Mouse (Mus musculus): ENCODE data around the gene Nlrp6. TPM values are rescaled to one million over a fixed set of nuclear protein-coding genes. Genes with fewer than 3 reads are reported as not detected.
"Not testable (repeated sequence)": the region's sequence is repeated elsewhere in the genome, so short reads cannot be mapped to it uniquely, and the experiment has no call there.

The Nlrp6 gene
- polyA plus RNA-seq, 1 experiment from 2014 or later: 0.72 TPM

- H3K9ac ChIP-seq: no peak overlapping the region
- WGBS: 82% methylated on average over 2 of the region's 2 CpGs
- no peaks in the 10 kb centered on the region for H3K9me3 ChIP-seq
- ATAC-seq (ENCODE audit: borderline replicate concordance, extremely low read depth, low FRiP score, low TSS enrichment): no peak
- H3K4me3 ChIP-seq: no peak overlapping the region
- H3K4me2 ChIP-seq: no peak overlapping the region
- no peaks in the 10 kb centered on the region for H3K36me3 ChIP-seq
- H3K27me3 ChIP-seq: no peaks in the 10 kb centered on the region
- no peak overlapping the region for H3K27ac ChIP-seq
- peaks cover 7% of the 10 kb centered on the region for H3K4me1 ChIP-seq
Observed at GRCm38 (mm10) chr7:140962733-140963132, 42.0 kb downstream of the Nlrp6 start.

GRCm38 (mm10) chr7:140966921-140967320, 46.2 kb downstream of the Nlrp6 start, which contains the start of gene Ifitm1:
Gene Ifitm1, plus strand, starts transcription at chr7:140967221.
- Histone ChIP-seq H3K27ac (peak within 1 kb of the TSS; percentile 36; the same call in 1 of the 2 replicates), H3K9ac (no peak within 1 kb of the TSS), H3K27me3 (no peaks in the 10 kb centered on the region), H3K4me3 (0 out of 2 replicates have a peak within 1 kb of the TSS, but pooled peaks have one; percentile 4), H3K4me1 (peaks cover 22% of the 10 kb centered on the region), H3K4me2 (peak within 1 kb of the TSS; percentile 28; the same call in 1 of the 2 replicates), H3K9me3 (no peaks in the 10 kb centered on the region), H3K36me3 (no peaks in the 10 kb centered on the region)
- WGBS: 93% methylated on average over 4 of the region's 4 CpGs
- no peak for ATAC-seq (ENCODE audit: borderline replicate concordance, extremely low read depth, low FRiP score, low TSS enrichment)

- H3K36me3 ChIP-seq: no peaks in the 10 kb centered on the region
- no peaks in the 10 kb centered on the region for H3K27me3 ChIP-seq
- H3K4me1 ChIP-seq: peaks cover 24% of the 10 kb centered on the region
- H3K4me3 ChIP-seq: peak overlapping the region; percentile 4; the same call in 1 of the 2 replicates
- no peaks in the 10 kb centered on the region for H3K9me3 ChIP-seq
- 13% methylated on average over 14 of the region's 14 CpGs for WGBS
- no peak overlapping the region for H3K9ac ChIP-seq
- peak overlapping the region; percentile 28; the same call in 1 of the 2 replicates for H3K4me2 ChIP-seq
- peak; percentile 53; the same call in 1 of the 2 replicates for ATAC-seq (ENCODE audit: borderline replicate concordance, extremely low read depth, low FRiP score, low TSS enrichment)
- peak overlapping the region; percentile 36; the same call in 1 of the 2 replicates for H3K27ac ChIP-seq
Observed at GRCm38 (mm10) chr7:140967862-140968591, 47.3 kb downstream of the Nlrp6 start.

- not testable (repeated sequence) for H3K27ac ChIP-seq; H3K27me3 ChIP-seq; ATAC-seq (ENCODE audit: borderline replicate concordance, extremely low read depth, low FRiP score, low TSS enrichment); H3K4me3 ChIP-seq; H3K9me3 ChIP-seq; H3K4me2 ChIP-seq; H3K36me3 ChIP-seq; H3K9ac ChIP-seq
- H3K4me1 ChIP-seq: peaks cover 24% of the 10 kb centered on the region
- 22% methylated on average over 3 of the region's 3 CpGs for WGBS
Observed at GRCm38 (mm10) chr7:140968710-140969109, 48.0 kb downstream of the Nlrp6 start.

- H3K27ac ChIP-seq: peak overlapping the region; percentile 81; the same call in 1 of the 2 replicates
- no peak overlapping the region for H3K4me3 ChIP-seq
- H3K4me2 ChIP-seq: no peak overlapping the region
- H3K36me3 ChIP-seq: no peaks in the 10 kb centered on the region
- H3K4me1 ChIP-seq: peaks cover 28% of the 10 kb centered on the region
- ATAC-seq (ENCODE audit: borderline replicate concordance, extremely low read depth, low FRiP score, low TSS enrichment): no peak
- no peaks in the 10 kb centered on the region for H3K27me3 ChIP-seq
- H3K9me3 ChIP-seq: no peaks in the 10 kb centered on the region
- no peak overlapping the region for H3K9ac ChIP-seq
- 29% methylated on average over 7 of the region's 7 CpGs for WGBS
Observed at GRCm38 (mm10) chr7:140970931-140971330, 50.2 kb downstream of the Nlrp6 start.

GRCm38 (mm10) chr7:140971479-140972171, 50.9 kb downstream of the Nlrp6 start:
- Histone ChIP-seq H3K27ac (peak overlapping the region; percentile 81), H3K27me3 (no peaks in the 10 kb centered on the region), H3K9ac (no peak overlapping the region), H3K4me2 (no peak overlapping the region), H3K36me3 (no peaks in the 10 kb centered on the region), H3K4me1 (peaks cover 28% of the 10 kb centered on the region), H3K4me3 (no peak overlapping the region), H3K9me3 (no peaks in the 10 kb centered on the region)
- ATAC-seq (ENCODE audit: borderline replicate concordance, extremely low read depth, low FRiP score, low TSS enrichment): peak; percentile 58; the same call in 1 of the 2 replicates
- WGBS: 45% methylated on average over 8 of the region's 8 CpGs

GRCm38 (mm10) chr7:140973396-140974165, 52.9 kb downstream of the Nlrp6 start:
- H3K4me2 ChIP-seq: no peak overlapping the region
- peaks cover 20% of the 10 kb centered on the region for H3K4me1 ChIP-seq
- 51% methylated on average over 14 of the region's 14 CpGs for WGBS
- no peaks in the 10 kb centered on the region for H3K36me3 ChIP-seq
- no peak overlapping the region for H3K27ac ChIP-seq
- no peak for ATAC-seq (ENCODE audit: borderline replicate concordance, extremely low read depth, low FRiP score, low TSS enrichment)
- H3K27me3 ChIP-seq: no peaks in the 10 kb centered on the region
- H3K9me3 ChIP-seq: no peaks in the 10 kb centered on the region
- no peak overlapping the region for H3K4me3 ChIP-seq
- no peak overlapping the region; the same call in 1 of the 2 replicates for H3K9ac ChIP-seq

- Histone ChIP-seq H3K27me3 (no peaks in the 10 kb centered on the region), H3K36me3 (no peaks in the 10 kb centered on the region), H3K4me2 (no peak overlapping the region), H3K27ac (no peak overlapping the region), H3K4me1 (peaks cover 20% of the 10 kb centered on the region), H3K9ac (no peak overlapping the region), H3K4me3 (no peak overlapping the region), H3K9me3 (no peaks in the 10 kb centered on the region)
- 14% methylated on average over 9 of the region's 9 CpGs for WGBS
- ATAC-seq (ENCODE audit: borderline replicate concordance, extremely low read depth, low FRiP score, low TSS enrichment): no peak
Observed at GRCm38 (mm10) chr7:140974940-140975339, 54.2 kb downstream of the Nlrp6 start.

GRCm38 (mm10) chr7:140975465-140975864, 54.8 kb downstream of the Nlrp6 start:
- Histone ChIP-seq H3K4me3 (no peak overlapping the region), H3K27me3 (no peaks in the 10 kb centered on the region), H3K27ac (no peak overlapping the region), H3K4me2 (no peak overlapping the region), H3K4me1 (peaks cover 20% of the 10 kb centered on the region), H3K36me3 (no peaks in the 10 kb centered on the region), H3K9ac (no peak overlapping the region), H3K9me3 (no peaks in the 10 kb centered on the region)
- WGBS: 33% methylated on average over 3 of the region's 3 CpGs
- ATAC-seq (ENCODE audit: borderline replicate concordance, extremely low read depth, low FRiP score, low TSS enrichment): no peak

GRCm38 (mm10) chr7:140976720-140977119, 56.0 kb downstream of the Nlrp6 start:
- ATAC-seq (ENCODE audit: borderline replicate concordance, extremely low read depth, low FRiP score, low TSS enrichment); H3K27ac ChIP-seq; H3K27me3 ChIP-seq; H3K4me2 ChIP-seq; H3K36me3 ChIP-seq; H3K4me1 ChIP-seq; H3K9me3 ChIP-seq; H3K9ac ChIP-seq; H3K4me3 ChIP-seq: not testable (repeated sequence)
- WGBS: 88% methylated on average over 9 of the region's 9 CpGs

Measured in lung, embryonic 15.5 days (tissue).